Mouse (Mus musculus) forelimb bud, embryonic 11.5 days (tissue): ENCODE measurements around the gene Pparg.

Experiments
- DNase-seq: peaks from one replicate; pipeline ENCODE4 v3.0.0-alpha.2; 2012; ENCODE audit warnings: low read depth, low spot score

Gene Pparg

GRCm38 (mm10) chr6:115361606-115362462 lies 1.1 kb downstream of the Pparg start:
- DNase-seq, result no peak

GRCm38 (mm10) chr6:115366869-115367610 lies 6.3 kb downstream of the Pparg start:
- DNase-seq, result no peak

DNA sequence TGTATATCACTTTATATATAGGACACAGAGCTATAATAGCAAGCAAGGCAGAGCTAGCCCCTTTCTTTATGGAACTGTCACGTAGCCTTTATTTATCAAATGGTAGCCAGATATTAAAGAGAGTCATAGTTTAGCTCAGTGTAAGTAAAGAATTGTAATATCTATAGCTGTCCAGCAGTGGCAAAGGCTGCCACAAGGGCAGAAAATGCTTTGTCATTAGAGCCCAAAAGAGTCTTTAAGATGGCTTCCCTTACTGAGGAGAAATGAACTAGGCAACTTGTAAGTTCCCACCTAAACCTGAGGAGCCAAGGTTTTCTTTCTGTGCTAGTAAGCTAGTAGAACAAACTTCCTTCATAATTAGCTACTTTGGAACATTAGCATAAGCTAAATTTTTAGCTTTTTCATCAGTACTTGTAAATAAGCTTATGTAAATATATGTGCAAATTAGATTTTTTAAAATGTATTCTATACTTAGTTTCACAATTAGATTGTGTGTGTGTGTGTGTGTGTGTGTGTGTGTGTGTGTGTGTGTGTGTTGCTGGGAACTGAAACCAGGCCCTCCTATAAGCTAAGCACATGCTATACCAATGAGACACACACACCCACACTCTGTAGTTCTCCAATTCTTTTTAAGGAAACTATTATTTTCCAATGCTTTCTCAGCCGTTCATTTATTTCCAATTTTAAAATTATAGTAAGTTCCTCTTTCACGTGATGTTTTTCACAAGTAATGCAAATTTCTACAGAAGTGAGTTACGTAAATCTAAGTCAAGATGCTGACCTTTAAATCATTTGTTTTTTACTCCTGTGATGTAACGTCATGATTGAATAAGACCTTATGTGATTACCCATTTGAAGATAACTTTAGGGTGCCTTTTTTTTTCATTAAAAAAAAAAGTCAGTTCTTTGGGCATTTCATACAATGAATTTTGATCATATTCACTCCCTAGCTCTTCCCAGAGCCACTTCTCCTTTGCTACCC lies 14.4 kb downstream of the Pparg start:
- no peak for DNase-seq

DNA sequence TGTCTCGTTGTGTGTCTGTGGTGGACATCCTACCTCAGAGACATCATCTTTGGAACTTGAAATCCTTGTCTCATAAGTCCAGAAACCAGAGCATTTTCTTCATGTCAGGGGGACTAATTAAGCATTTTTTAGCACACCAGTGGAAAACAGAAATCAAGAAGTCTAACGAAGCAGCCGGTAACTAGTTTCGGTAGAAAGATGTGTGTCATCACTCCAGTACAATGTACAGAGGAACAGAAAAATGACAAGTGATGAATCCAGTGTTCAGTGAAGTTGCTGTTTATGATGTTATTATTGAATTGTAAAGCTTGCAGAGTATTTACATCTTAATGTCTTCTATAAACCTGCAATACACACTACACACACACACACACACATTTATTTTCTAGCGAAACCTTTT lies 19.8 kb downstream of the Pparg start:
- DNase-seq, result no peak

GRCm38 (mm10) chr6:115382712-115383111 lies 22.0 kb downstream of the Pparg start:
- DNase-seq, result no peak

- DNase-seq, result no peak
These were observed 29.3 kb downstream of the Pparg start for GRCm38 (mm10) chr6:115389945-115390540.

- no peak for DNase-seq
These were observed 36.2 kb downstream of the Pparg start for GRCm38 (mm10) chr6:115396911-115397310.

- DNase-seq, result no peak
These were observed 43.6 kb downstream of the Pparg start for GRCm38 (mm10) chr6:115404354-115404753.

DNA sequence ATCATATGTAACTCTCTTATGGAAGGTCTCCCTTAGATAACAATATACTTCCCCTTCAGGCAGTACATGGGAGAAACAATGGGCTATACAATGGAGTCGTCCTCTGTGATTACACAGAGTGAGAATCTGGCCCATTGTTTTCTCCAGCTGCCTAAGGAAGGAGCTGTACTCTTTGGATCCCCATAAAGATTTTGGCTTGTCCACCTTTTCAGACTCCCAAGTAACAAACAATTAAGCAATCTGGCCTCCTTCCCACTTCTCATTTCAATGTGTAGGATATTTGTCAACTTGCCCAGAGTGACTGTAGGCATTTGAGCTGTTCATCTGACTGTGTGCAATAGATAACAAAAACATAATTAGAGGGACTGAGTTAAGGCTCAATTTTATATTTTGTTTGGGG lies 50.7 kb downstream of the Pparg start:
- DNase-seq, result no peak

DNA sequence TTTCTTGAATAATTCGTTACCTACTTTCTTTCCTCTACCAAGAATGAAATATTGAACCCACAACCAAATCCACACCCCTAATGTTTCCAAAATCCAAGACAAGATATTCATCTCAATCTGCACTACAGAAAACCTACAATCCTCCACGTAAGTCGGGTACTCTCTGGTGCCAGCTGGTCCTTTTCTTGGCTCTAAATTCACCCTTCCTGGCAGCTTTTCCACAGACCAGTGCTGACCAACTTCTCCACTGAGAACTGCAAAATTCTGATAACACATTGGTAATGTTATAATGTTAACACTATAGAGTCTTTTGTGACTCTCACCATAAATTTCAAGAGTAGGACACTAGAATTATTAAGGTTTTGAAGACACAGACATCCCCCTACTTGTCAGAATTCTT lies 57.4 kb downstream of the Pparg start:
- DNase-seq, result no peak

- no peak for DNase-seq
These were observed 58.2 kb downstream of the Pparg start for GRCm38 (mm10) chr6:115418964-115419363.

DNA sequence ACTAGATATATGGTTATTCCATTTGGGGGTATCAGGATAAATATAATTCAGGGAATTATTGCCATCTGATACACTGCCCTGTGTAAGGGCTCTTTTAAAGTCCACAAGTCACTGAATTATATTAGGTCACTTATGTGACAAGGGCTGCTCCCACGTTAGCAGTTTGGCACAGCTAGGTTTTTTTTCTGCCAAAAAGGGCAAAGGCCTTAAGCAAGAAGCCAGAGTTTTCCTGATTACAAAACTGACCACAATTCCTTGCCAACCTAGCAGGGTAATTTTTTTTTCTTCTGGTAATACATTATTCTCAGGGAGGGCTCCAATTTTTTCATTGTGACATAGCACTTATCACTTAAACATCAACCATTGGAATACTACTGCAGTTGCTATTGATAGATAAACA lies 60.2 kb downstream of the Pparg start:
- no peak for DNase-seq

DNA sequence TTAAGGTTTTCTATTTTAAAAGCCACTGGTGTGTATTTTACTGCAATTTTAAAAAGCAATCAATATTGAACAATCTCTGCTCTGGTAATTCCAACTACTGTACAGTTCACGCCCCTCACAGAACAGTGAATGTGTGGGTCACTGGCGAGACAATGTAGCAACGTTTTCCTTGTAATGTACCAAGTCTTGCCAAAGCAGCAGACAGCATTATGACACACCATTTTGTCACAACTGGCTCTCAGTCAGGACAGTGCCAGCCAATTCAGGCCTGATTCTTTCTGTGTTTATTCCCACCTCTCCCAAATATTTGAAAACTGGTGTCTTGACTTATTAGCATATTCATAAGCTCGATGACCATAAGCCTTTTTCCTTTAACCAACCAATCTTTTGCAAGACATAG lies 60.9 kb downstream of the Pparg start:
- no peak for DNase-seq

DNA sequence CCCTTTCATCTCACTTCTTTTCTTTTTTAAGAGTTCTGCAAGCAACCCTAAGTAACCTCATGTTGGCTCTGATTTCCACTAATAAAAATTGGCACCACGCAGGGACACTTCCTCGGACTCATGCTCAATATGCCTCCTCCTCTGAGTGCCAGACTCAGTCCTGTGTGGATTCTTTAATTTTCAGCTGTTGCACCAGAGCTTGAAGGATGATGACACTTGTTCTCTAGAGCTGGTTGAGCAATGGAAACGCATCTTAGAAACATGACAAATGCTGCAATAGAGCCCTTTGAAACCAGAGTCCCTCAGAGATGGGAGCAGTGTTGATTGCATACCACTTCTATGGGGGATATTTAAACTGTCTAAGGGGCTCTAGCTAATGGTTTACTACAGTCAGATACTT lies 63.7 kb downstream of the Pparg start:
- no peak for DNase-seq

GRCm38 (mm10) chr6:115432726-115433125 lies 72.0 kb downstream of the Pparg start:
- no peak for DNase-seq

- DNase-seq, result no peak
These were observed 73.3 kb downstream of the Pparg start for GRCm38 (mm10) chr6:115434054-115434453.

DNA sequence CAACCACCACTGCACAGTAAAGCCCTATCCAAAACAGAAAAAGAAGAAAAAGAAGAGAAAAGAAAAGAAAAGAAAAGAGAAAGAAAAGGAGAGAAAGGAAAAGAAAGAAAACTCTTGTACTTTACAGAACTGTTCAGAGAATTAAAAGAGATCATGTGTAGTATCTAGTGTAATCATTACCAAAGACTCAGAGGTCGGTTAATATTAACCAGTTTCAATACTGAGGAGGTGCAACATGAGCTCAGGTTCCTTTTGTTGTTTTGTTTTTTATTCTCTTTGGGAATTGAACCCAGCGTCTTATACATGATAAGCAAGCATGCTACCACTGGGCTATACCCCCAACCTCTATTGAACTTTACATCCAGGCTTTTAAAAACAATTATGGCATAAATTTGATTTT lies 74.1 kb downstream of the Pparg start:
- no peak for DNase-seq

- DNase-seq, result no peak
These were observed 79.7 kb downstream of the Pparg start for GRCm38 (mm10) chr6:115440231-115441006.

DNA sequence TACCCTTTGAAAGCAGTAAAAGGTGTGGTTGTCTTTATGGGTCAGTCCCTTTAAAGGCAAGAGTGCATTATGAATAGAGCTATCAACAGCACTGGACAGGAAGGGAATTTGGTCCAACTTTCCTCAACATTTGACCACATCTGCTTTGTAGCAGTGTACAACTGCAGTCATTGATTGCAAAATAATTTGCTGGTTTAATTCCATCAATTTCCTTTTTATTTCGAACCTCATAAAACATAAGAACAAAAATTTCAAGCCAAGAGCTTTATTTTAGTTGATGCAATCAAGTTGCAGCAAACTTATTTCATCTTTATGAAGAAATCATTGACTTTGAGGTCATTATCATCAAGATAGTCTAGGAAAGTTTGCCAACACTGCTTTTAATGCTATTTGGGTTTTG lies 91.8 kb downstream of the Pparg start:
- no peak for DNase-seq

DNA sequence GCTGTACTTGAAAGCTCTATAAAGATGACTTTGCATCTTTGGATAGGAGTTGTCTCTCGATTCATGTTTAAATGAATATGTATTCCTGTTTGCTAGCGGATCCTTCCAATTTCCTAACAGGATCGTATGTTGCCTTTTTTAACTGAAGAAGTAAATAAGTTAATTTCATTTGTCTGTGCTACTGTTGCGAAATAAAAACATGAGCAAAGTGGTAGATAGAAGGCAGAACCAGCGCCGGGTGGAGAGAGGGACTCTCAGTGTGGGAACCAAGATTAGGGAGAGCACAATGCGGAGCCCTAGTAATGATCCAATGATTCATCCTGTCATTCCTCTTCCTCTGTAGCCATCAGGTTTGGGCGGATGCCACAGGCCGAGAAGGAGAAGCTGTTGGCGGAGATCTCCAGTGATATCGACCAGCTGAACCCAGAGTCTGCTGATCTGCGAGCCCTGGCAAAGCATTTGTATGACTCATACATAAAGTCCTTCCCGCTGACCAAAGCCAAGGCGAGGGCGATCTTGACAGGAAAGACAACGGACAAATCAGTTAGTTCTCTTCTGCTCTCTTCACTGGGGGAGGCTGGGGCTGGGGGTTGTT lies 102.1 kb downstream of the Pparg start:
- no peak for DNase-seq
